18 mouse cellular contexts compared by ENCODE assay signal in genomic region chr12:73847336-73847735, GRCm38 (mm10). TPM values are rescaled to one million over a fixed set of nuclear protein-coding genes. Genes with fewer than 3 reads are reported as not detected.
A peak's percentile ranks its signal among the peaks of the same experiment; 100 is the strongest.
DNase-seq lines count a peak whose midpoint lies in the region; ATAC-seq and TF ChIP-seq lines count a peak whose summit lies in the region.
"Had no signal": no experiment of that assay in that cellular context is flagged by ENCODE, and none has a peak within 500 bp of the region (broad histone marks: within the 10 kb centered on the region; RNA-seq: fewer than 3 reads in every experiment).

No protein-coding gene starts in this region.

- no peak for DNase-seq in frontal cortex, postnatal 36 days (ENCODE audit: low spot score in 2 of 2)
- no peak for DNase-seq in lung, postnatal 36 days
- DNase-seq in gonadal fat pad, adult 2 months (ENCODE audit: low read depth) = peak; percentile 83
- no peak for DNase-seq in forebrain, embryonic 14.5 days (ENCODE audit: low spot score)
- no peak for DNase-seq in thymus, adult 18-20 months
- DNase-seq: B cell, adult 2 months; cerebellum, adult 11-12 months; gastrocnemius, postnatal 25 days; kidney, adult 8-10 months had no signal

- no peak overlapping the region for H3K4me3 ChIP-seq in lung, embryonic 15.5 days
- H3K4me3 ChIP-seq in olfactory bulb, adult 2 months (ENCODE audit: insufficient read depth, low read depth, low read length) = no peak overlapping the region
- no peak overlapping the region for H3K4me3 ChIP-seq in forebrain, embryonic 14.5 days (ENCODE audit: low read depth, low read length)
- H3K4me3 ChIP-seq: forebrain, embryonic 12.5 days; hindbrain, embryonic 15.5 days; limb, embryonic 12.5 days had no signal

- no peak overlapping the region for H3K9ac ChIP-seq in lung, embryonic 15.5 days
- no peak overlapping the region for H3K9ac ChIP-seq in forebrain, embryonic 14.5 days (ENCODE audit: low read length)
- H3K9ac ChIP-seq: forebrain, embryonic 12.5 days; hindbrain, embryonic 15.5 days; limb, embryonic 12.5 days had no signal

- TF ChIP-seq CTCF in olfactory bulb, adult 2 months (IDR thresholded peaks at IDR 0.05; ENCODE audit: insufficient read depth, low read depth, low read length) = no peak

- H3K27ac ChIP-seq in lung, embryonic 15.5 days = no peak overlapping the region; the same call in 1 of the 2 replicates
- H3K27ac ChIP-seq in olfactory bulb, adult 2 months (ENCODE audit: insufficient read depth, low read depth, low read length) = peak overlapping the region; percentile 66; the same call in 1 of the 2 replicates
- H3K27ac ChIP-seq in forebrain, embryonic 14.5 days (ENCODE audit: low read depth, low read length) = no peak overlapping the region
- H3K27ac ChIP-seq: forebrain, embryonic 12.5 days; hindbrain, embryonic 15.5 days; limb, embryonic 12.5 days; macrophage had no signal

- ATAC-seq in frontal cortex, adult (ENCODE audit: low TSS enrichment) = peak; percentile 27; the same call in 1 of the 2 replicates
- no peak for ATAC-seq in lung, embryonic 15.5 days (ENCODE audit: borderline replicate concordance, extremely low read depth, low FRiP score, low TSS enrichment)
- no peak for ATAC-seq in forebrain, embryonic 14.5 days
- ATAC-seq: activated CD4-positive, CD25-positive, alpha-beta regulatory T cell, adult 4 months had no signal

- no peak for TF ChIP-seq POLR2A in olfactory bulb, adult 2 months (IDR thresholded peaks at IDR 0.05; ENCODE audit: insufficient read depth, low read depth, low read length)

- H3K4me2 ChIP-seq in lung, embryonic 15.5 days = peak overlapping the region; percentile 38
- H3K4me2 ChIP-seq in forebrain, embryonic 14.5 days (ENCODE audit: low read length) = no peak overlapping the region
- H3K4me2 ChIP-seq: forebrain, embryonic 12.5 days; limb, embryonic 12.5 days had no signal

- 47% methylated on average over 10 of the region's 10 CpGs for WGBS in lung, embryonic 15.5 days
- WGBS in olfactory bulb, adult 2 months = 39% methylated on average over 10 of the region's 10 CpGs
- WGBS in forebrain, embryonic 14.5 days = 91% methylated on average over 10 of the region's 10 CpGs

- H3K27me3 ChIP-seq in lung, embryonic 15.5 days = no peaks in the 10 kb centered on the region
- H3K27me3 ChIP-seq in forebrain, embryonic 14.5 days (replicated peaks; ENCODE audit: control insufficient read depth, insufficient read depth, low read length) = no peaks in the 10 kb centered on the region
- H3K27me3 ChIP-seq: forebrain, embryonic 12.5 days; hindbrain, embryonic 15.5 days; limb, embryonic 12.5 days had no signal

- no peaks in the 10 kb centered on the region for H3K36me3 ChIP-seq in lung, embryonic 15.5 days
- no peaks in the 10 kb centered on the region for H3K36me3 ChIP-seq in forebrain, embryonic 14.5 days (ENCODE audit: control insufficient read depth, insufficient read depth, low read length)
- H3K36me3 ChIP-seq: forebrain, embryonic 12.5 days; G1E; hindbrain, embryonic 15.5 days; limb, embryonic 12.5 days had no signal

- peaks cover 23% of the 10 kb centered on the region for H3K4me1 ChIP-seq in lung, embryonic 15.5 days
- peaks cover 4% of the 10 kb centered on the region for H3K4me1 ChIP-seq in olfactory bulb, adult 2 months (ENCODE audit: control insufficient read depth, insufficient read depth, low read length)
- no peaks in the 10 kb centered on the region for H3K4me1 ChIP-seq in forebrain, embryonic 14.5 days (ENCODE audit: control insufficient read depth, insufficient read depth, low read length)
- H3K4me1 ChIP-seq: forebrain, embryonic 12.5 days; hindbrain, embryonic 15.5 days; limb, embryonic 12.5 days had no signal

- H3K9me3 ChIP-seq in lung, embryonic 15.5 days = no peaks in the 10 kb centered on the region
- no peaks in the 10 kb centered on the region for H3K9me3 ChIP-seq in forebrain, embryonic 14.5 days (replicated peaks; ENCODE audit: control insufficient read depth, low read length)
- H3K9me3 ChIP-seq: forebrain, embryonic 12.5 days; G1E; hindbrain, embryonic 15.5 days; limb, embryonic 12.5 days had no signal

RNA-seq across cellular contexts. Expression of gene Hif1a, which starts 53.8 kb away (rescaled TPM):
- polyA plus RNA-seq in lung, embryonic 15.5 days (2015; fragmentation: Nextera tagmentation; extraction: Ambion mirVana) = 86.1 and 88.1 TPM in 2 replicates
- 24.0 and 27.5 TPM in 2 replicates for polyA plus RNA-seq in gonadal fat pad, adult 2 months (2012; rRNA removed)
- 139 TPM in 1 of 2 replicates, not detected in the other for polyA plus RNA-seq in olfactory bulb, adult 2 months (2012; ENCODE audit: insufficient read depth, insufficient read length, low replicate concordance, missing spikeins)
- polyA plus RNA-seq in forebrain, embryonic 14.5 days (2014; fragmentation: Nextera tagmentation; extraction: Ambion mirVana) = 87.2 and 95.6 TPM in 2 replicates
